Mouse (Mus musculus) heart, postnatal 25 days (tissue): Measurements from ENCODE around the gene Mob2. TPM values are rescaled to one million over a fixed set of nuclear protein-coding genes. Genes with fewer than 3 reads are reported as not detected.

ENCODE experiments used
- DNase-seq: peaks from one replicate; pipeline ENCODE4 v3.0.0; 2022; ENCODE audit warnings: low spot score
- intact Hi-C: fragments of 180-260 bp; cut with DNase I; formaldehyde crosslinking; loops from one replicate; pipeline ENCODE4 v1.15.1; 2025
- total RNA-seq, 2 experiments: library from RNA; stranded (reverse); gene quantifications; 2 replicates each; pipeline ENCODE4 v1.2.3; 2021

Mob2 gene
- 10 to 100 TPM; 40.2 to 40.7 TPM for total RNA-seq

DNA sequence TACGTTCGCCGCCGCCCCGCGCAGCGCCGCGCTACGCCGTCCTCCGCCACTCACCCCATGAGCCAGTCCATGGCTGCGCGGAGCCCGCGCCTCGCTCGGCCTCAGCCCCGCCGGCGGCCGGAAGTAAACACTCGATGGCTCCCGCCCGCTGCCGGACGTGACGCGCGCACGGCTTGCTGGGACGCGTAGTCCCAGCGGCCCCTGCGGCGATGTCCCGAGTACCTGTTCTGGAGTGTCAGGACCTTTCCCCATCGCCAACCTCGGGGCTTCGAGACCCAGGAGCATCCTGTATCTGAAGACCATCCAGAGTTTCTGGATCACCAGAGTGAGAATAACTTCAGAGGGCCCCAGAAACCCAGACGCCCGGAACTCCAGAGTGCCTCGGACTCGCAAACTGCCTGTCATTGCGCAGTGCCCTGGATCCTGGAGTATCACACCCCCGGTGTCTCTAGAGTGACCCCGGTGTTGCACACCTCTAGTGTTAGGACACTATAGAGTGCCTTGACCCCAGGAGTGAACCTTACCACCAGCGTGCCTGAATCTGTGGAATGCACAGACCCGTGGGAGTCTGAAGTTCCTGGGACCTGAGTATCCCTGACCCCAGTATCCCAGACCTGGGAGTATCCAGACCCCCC, at the start of gene Mob2:
Mob2 (minus strand) TSS at position 135 of the 635 bp plus-strand sequence.
- peak; percentile 84 for DNase-seq
- intact Hi-C loops = loop anchor here (5.0 kb wide), 1 partner anchor 36 kb away; the partner anchor contains the start of gene Dusp8

DNA sequence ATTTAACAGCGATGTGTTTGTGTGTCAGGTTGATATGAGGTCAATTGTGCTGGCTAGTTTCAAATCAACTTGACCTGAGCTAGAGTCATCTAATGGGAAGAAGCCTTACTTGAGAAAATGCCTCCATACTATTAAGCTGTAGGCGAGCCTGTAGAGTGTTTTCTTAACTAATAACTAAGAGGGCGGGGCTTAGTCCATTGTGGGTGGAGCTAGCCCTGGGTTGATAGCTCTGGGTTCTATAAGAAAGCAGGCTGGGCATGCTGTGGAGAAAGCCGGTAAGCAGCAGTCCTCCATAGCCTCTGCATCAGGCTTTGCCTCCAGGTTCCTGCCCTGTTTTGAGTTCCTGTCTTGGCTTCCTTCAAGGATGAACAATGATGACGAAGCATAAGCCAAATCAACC, 43.9 kb upstream of the Mob2 start:
- intact Hi-C loops = no loop called here
- no peak for DNase-seq

DNA sequence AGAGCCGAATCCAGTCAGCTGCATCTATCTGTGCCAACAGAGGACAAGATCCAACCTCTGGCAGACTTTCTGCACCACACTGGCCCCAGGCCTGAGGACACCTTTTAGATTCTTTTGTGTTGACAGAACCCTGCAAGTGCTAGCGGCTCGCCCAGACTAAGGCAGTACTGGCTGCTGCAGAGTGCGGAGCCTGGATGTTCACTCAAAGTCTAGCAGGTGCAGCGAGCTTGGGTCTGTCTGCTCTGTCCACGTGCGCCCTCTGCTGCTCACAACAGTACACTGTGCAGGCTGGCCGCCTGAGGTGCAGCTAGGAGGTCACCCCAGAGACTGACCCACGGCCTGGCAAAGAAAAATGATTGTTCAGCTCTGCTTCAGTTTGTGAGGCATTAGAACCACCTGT, 36.9 kb upstream of the Mob2 start:
- intact Hi-C loops = loop anchor here (2.0 to 5.0 kb wide), 2 partner anchors 35 to 81 kb away; partner anchors contain the start of gene Mob2
- DNase-seq = peak; percentile 62

DNA sequence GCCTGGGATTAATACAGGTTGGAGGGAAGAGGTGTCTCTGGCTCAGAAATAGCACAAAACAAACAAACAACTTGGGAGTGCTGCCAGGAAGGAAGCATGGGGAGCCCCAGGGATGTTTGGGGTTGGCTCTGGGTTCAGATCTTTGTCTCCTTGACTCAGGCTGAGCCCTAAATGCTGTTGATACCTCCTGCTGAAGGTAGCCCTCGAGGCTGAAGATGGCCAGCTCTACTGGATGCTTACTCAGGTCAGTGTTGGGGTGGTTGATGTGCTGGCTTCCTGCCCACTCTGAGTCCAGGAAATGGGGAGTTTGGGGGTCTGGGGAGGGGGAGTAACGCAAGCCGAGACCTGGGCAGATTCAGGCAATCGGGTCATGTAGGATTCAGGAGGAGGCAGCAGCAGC, 35.8 kb upstream of the Mob2 start:
- intact Hi-C loops = loop anchor here (1.0 to 5.0 kb wide), 2 partner anchors 25 to 34 kb away; partner anchors contain the start of gene Mob2
- DNase-seq = no peak

DNA sequence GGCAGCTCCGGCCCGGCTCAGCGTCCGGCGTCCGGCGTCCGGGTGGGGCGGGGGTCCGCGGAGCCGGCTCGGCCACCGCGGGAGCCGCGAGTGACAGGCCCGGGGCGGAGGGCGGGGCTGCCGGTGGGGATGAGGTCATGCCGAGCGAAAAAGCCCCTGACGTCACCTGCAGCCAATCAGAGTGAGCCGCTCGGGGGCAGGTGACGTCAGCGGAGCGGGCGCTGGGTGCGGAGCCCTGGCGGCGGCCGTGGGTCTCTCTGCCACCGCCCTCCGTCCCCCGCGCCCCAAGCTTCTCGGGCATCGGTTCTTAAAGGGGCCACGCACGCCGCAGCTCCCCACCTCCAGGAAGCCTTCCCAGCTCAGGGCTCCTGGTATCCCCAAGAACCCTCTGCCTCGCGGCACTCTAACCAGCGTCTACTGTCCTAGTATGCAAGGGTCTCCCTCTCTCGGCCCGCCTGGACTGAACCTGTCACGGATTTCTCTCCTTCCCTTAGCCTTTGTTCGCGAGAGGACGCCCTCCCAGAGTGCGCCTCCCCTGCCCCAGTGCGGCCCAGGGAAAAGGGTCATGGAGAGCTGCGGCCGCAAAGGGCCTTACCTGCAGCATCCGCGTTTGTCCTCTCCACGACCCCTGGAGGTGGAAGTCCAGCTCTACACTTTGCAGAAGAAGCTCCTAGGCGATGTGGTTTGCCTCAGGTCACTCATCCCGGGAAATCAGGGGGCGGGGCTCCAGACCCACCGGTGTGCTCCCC, 34.5 kb upstream of the Mob2 start, which contains the start of gene Dusp8:
Dusp8 (minus strand) TSS at position 661 of the 749 bp plus-strand sequence.
- intact Hi-C loops = loop anchor here (5.0 kb wide), 1 partner anchor 33 kb away; the partner anchor contains the start of gene Mob2
- peak; percentile 90 for DNase-seq

DNA sequence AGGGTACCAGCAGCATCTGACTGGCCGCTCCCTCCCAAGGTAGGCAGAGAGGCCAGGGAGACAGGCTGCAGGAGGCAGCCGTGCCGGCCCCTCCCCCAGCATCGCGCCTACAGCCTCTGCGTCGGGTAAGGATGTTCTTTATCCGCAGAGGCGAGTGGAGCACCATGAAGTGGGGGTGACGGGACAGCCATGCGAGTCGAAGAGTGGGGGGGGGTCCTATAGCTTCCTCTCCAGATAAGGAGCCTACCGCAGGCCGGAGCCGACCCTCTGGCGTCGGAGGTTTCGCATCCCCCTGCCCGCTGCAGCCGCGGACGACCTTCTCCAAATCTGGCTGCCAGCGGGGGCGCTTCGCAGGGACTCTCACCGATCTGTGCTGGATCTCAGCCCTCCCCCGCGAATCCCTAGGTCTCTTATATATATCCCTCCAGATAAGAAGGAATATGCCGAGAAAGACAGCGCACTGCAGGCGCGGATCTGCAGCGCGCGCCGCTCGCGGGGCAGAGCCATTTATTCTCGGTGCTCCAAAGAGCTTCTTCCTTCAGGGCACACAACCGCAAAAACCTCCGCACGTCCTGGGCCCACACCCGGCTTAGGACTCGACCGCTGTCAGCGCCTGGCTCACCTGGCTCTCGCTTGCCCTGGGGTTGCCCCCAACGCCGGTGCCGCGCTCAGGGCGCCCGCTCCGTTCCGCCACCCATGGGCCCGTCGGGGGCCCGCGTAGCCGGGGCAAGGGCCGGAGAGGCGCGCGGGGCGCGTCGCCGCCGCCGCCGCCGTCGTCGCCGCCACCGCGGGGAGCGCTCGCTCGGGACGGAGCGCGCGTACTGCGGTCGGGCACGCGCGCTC, 33.7 kb upstream of the Mob2 start:
- no peak for DNase-seq
- intact Hi-C loops = loop anchor here (5.0 kb wide), 1 partner anchor 32 kb away; the partner anchor contains the start of gene Mob2

DNA sequence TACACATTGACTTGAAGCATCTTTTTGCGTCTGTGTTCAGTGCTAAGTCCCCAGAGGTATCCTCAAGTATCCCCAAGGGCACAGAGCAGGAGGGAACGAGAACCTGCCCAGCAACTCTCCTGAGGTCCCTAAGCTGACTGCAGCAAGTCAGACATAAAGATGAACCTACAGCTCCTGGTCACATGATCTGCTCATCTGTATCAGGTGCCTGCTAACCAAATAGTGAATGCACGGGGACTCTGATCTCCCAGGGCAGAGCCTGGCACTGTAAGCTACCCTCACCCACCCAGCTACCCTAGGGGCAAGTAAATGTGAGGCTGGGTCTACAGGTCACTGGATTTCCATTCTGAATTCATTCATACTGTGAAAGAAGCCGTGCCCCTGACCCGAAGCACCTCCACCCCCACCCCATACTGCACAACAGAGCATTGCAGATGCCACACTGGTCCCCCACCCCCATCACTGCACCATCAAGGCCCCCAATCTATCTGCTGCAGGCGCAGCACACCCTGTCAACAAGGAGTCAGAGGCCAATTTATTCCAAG, 32.9 kb upstream of the Mob2 start:
- DNase-seq = no peak
- intact Hi-C loops = no loop called here

DNA sequence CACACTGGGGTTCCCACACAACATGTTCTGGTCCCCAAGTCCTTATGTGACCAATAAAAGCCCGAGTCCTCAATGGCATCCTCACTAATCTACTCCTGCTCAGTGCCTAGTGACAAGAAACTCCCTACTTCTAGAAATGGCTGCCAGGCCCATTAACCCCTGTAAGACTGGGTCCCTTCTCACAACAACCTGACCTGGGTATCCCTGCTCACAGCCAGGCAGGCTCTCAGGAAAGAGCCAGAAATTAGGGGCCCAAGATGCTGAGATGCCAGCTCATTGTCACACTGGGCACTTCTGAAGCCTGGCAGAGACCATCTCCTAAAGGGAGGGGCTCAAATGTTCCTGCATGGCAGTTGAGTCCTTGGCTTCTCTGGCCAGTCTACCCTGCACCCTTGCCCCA, 32.1 kb upstream of the Mob2 start:
- intact Hi-C loops = no loop called here
- DNase-seq = no peak

DNA sequence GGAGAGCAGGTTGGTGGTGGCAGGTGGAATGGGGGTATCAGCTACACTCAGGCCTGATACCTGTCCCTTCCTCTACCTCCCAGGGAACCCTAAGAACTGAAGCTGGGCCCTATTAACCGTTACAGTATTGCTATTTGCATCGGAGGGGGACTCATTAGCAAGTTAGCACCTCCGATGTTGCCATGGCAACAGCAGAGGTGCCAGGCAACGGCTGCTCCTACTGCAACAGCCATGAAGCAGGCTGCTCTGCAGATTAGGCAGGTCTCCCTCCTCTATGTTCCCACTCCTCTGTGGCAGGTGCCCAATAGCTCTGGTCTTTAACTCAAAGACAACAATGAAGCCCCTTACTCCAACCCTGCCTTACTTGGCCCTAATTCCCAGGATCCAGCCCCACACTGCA, 31.0 kb upstream of the Mob2 start:
- DNase-seq = no peak
- intact Hi-C loops = no loop called here

DNA sequence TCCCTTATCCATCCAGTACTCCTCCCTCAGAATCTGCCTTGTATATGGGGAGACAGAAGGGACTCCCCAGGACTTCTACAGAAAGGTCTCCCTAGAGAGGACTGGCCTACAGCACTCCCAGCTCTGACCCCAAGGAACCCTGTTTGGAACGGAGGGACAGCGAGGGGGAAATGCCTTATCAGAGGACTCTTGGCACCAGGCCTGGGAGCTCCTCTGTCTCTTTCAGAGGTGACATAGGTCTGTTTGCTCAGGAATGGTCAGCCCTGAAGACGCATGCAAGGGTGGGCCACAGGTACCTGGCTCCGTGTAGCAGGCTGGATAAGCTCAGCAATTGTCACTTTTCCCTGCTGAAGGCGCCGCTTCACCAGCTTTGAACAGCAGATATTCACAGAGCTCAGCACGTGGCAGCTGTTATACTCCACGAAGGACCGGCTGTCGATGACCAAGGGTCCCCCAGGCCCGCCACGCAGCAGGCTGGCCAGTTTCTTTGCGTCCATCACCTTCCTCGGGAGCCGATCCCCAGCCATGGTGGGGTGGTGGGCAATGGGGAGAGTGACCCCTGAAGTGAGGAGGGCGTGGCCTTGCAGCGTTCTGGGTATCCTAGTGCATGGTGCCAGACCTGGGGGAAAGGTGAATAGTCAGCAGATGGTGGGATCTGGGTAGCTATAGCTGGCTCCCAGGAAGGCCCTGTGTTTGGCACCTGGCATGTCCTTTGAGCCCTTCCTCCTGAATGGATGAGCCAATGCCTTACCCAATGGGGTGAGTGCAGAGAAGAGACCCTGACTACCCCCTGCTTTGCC, 29.0 kb upstream of the Mob2 start:
- intact Hi-C loops = no loop called here
- DNase-seq = no peak

DNA sequence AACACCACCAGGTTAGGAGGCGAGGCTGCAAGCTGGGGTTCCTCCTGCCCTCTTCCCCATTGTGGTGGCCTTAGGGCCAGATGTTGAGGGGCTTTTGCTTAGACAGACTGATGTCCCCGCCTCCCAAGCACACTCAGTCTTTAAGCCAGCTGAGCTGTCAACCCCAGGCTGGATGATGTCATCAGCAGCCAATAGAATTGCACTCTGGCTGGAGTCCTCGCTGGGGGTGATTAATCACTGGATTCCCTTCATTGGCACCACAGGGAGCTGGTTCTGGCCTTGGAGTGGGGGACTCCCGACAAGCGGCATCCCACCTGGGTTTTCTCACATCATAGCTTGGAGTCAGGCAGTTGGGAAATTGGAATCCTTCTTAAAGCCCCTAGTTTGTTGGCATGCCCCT, 28.0 kb upstream of the Mob2 start:
- DNase-seq = no peak
- intact Hi-C loops = no loop called here

DNA sequence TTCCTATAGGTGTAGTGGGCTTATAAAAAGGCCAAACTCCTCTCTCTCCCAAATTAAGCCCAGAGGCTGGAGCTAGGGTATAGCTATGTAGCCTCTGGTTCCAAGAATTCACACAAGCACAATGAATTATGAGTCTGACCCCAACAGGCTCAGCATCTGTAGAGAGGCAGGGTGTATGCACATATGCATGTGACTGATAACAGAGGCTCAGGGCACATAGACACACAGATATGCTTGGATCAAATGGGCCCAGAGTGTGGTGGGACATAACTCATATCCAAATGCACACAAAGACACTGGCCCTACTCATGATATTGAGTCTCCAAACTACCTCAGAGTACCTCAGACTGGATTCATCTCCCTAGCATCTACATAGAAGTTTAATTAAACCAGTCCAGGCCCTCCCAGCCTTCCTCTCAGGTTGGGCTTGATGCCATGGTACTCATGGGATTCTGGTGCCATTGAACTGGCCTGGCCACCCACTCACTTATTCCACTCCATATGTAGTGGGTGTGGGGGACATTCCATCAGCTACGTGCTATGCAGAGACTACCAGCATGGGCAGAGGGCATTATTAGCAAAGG, 26.3 kb upstream of the Mob2 start:
- intact Hi-C loops = no loop called here
- no peak for DNase-seq

DNA sequence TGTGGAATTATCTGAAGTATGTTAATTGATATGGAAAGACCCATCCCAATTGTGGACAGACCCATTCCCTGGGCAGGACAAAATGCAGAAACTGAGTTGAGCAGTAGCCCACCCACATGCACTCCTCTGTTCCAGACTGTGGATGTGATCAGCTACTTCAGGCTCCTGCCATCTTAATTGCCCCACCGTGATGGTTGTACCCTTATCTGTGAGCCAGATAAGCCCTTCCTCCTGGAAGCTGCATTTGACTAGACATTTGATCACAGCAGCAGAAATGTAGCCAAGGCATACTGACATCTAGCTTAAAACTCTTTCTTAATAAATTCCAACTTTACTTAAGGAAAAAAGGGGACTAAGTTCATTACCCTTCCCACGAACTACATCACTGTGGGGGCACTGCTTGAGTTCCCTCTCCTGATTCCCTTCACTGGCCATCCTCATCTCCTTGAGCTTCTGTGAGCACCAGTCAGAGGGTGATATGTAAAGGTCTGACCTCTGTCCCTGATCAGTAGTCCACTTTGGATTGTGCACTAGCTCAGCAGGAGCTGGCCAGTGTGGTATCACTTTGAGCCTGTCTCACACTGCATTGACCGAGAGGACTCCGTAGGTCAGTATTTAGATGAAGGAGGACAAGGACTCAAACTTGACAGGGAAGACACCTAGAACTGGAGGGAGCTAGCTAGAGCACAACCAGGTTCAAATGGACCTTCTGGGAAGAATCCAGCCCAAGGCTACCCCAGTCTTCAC, 25.5 kb upstream of the Mob2 start:
- intact Hi-C loops = no loop called here

DNA sequence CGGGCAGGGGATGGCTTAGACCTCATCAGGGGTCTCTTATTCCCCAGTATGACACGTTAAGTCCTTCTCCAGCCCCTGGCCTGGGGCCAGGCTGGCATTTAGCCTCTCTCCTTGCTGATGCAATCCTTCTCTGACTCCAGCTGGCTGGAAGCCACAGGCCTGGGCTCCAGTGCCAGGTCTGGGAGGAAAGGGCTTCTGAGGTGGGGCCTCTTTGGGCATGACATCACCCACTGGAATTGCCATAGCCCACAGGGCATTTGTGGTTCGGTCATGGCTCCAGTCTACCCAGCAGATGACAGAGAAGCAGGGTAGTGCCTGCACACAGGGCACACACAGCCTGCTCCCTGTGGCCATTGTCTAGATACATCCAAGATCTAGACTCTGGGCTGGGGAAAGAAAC, 24.0 kb upstream of the Mob2 start:
- DNase-seq = peak; percentile 62
- intact Hi-C loops = no loop called here

More for the DNA sequence above, 25.5 kb upstream of the Mob2 start:
- DNase-seq = no peak

DNA sequence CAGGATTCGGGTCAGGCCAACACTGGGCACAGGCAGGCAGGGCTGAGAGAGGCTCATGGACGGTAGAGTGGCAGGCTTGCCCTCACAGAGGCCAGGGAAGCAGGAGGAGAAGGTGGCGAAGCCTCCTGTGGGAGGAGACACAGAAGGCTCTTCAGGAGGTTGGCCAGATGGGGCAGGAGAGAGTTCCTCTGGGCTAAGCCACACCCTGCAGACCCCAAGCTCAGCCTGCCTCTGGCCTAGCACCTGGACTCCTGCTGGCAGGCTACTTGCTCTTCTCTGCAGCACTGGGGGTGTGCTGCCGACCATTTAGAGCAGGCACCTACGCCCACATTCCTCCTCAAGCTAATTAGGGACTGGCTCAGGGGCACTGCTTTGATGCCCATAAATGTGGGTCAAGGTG, 23.5 kb upstream of the Mob2 start:
- no peak for DNase-seq
- intact Hi-C loops = no loop called here

DNA sequence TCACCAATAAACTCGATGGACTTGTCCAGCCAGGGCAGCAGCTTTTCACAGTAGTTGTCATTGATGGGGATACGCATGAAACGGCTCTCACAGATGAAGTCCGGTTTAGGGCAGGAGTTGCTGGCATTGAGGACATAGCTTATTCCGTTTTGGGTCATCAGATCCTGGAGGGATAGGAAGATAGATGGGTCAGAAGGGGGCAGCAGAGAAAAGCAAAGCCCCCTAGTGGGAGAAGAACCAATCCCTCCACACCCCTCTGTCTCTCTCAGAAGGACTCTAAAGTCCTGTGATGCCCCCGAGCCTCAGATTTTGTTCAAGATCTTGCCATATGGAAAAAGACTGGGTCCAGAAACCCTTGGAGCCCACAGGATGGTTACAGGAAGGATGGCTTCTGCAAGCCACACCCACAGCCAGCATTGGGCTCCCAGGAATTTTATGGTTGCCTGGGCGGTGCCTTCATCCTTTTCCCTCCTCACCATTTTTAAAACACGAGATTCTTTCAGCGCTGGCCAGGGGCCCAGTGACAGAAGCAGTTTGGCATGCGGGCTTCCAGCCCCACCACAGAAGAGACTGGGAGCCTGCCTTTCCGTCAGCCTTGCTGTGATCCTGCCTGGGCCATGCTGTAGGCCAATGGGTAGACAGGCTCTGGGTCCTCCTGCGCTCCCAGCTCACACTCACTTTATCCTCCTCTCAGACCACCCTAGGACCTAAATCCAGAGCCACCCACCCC, 22.9 kb upstream of the Mob2 start:
- peak; percentile 66 for DNase-seq
- intact Hi-C loops = no loop called here

DNA sequence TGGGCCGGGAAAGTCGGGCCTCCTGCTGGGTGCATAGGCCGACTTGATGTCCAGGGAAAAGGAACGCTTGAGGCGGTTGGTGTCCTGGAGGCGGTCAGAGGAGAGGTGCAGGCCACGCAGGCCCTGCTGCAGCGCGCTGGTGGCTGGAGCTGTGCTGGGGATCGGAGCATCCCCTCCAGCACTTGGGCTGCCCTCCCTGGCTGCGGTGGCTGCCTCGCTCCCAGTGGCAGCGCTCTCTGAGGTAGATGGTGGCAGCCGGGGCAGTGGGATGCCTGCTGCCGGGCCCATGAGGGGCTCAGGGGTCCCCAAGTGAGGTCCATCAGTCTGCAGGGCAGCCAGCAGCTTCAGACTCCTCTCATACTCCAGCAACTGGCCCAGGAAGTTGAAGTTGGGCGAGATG, 21.7 kb upstream of the Mob2 start:
- DNase-seq = no peak
- intact Hi-C loops = no loop called here

DNA sequence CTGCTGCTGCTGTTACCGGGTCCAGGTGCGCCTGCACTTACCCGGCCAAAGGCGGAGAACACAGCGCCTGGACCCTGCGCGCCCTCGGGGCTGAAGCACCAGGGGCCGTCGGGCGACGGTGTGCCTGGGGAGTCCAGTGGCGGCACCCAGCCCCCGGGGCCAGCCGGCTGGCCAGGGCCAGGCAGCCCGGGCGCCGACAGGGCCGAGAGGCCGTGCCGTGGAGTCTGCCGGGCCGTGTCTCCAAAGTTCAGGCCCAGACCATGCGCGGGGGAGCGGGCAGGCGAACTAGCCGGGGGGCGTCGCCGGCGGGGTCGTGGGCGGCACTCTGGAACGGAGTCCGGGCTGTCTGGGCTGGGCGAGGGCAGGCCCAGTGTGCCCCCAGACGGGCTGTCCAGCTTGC, 21.3 kb upstream of the Mob2 start:
- intact Hi-C loops = no loop called here

More for the DNA sequence above, 21.3 kb upstream of the Mob2 start:
- no peak for DNase-seq
